Comparison of ENCODE assay signal across 8 mouse cellular contexts in the genomic region with DNA sequence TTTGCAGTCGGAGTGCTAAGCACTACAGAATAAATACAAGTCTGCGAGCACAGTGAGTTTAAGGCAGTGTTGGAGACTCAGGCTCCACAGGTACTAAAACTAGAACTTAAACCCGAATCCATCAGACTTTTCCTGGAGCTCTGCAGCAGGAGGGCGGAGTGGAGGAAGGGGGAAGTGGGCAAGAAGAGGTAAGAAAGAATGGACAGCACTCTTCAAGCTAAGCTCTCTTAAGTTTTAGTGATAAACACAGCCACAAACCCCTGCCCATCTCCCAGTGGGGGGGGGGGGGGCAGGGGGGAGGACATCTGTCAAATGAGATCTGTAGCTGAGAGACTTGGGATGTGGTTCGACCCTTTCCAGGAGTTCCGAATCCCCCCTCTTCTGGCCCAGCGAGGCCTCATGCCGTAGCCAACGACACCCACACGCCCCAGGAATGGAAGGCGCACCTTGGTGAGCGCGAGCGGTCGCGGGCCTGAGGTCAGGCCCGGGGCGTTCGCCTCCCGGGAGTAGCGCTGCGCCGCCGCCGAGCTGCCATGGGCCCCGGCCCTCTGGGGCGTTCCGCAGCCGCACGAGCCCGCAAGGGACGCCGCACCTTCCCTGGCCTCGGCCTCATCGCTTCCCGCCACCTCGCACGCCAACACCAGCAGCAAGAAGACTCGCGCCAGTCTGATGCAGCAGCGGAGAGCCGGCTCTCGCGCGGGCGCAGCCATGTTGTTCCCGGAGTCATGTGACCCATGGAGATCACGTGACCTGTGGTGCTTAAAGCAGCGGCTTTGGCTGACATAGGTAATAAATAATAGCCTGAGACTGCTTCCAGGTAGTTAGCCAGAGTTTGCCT. TPM values are rescaled to one million over a fixed set of nuclear protein-coding genes. Genes with fewer than 3 reads are reported as not detected.
DNase-seq lines count a peak whose midpoint lies in the region; ATAC-seq lines count a peak whose summit lies in the region.

A gene (minus strand): TSS at position 736 of the 838 bp plus-strand sequence.

- H3K9ac ChIP-seq in hindbrain, embryonic 12.5 days = peak within 1 kb of the TSS; percentile 75

- peak within 1 kb of the TSS; percentile 91 for H3K4me2 ChIP-seq in hindbrain, embryonic 12.5 days (replicated peaks)

- ATAC-seq in hindbrain, embryonic 12.5 days (ENCODE audit: low FRiP score) = peak; percentile 93

- DNase-seq in NIH3T3 (ENCODE audit: low read depth) = peak; percentile 97
- DNase-seq in cerebellum, postnatal 10 days = peak; percentile 96 to 98
- DNase-seq in frontal cortex, postnatal 10 days (ENCODE audit: low spot score in 2 of 2) = peak; percentile 78 to 87
- DNase-seq in layer of hippocampus, postnatal 14 days (ENCODE audit: low spot score in 2 of 2) = peak; percentile 80 to 90
- DNase-seq in lung, postnatal 14 days = peak; percentile 94
- DNase-seq in retina, adult 2 months (ENCODE audit: low read depth, low spot score) = peak; percentile 91
- DNase-seq in thymus, postnatal 36 days = peak; percentile 83 to 86

- H3K4me3 ChIP-seq in hindbrain, embryonic 12.5 days = peak within 1 kb of the TSS; percentile 87

- H3K27me3 ChIP-seq in hindbrain, embryonic 12.5 days = no peaks in the 10 kb centered on the region

- H3K9me3 ChIP-seq in hindbrain, embryonic 12.5 days (replicated peaks) = no peaks in the 10 kb centered on the region

- no peak within 1 kb of the TSS for H3K27ac ChIP-seq in hindbrain, embryonic 12.5 days

- WGBS in hindbrain, embryonic 12.5 days = 4% methylated on average over 49 of the region's 49 CpGs

- H3K4me1 ChIP-seq in hindbrain, embryonic 12.5 days = peaks cover 8% of the 10 kb centered on the region

- H3K36me3 ChIP-seq in hindbrain, embryonic 12.5 days = no peaks in the 10 kb centered on the region

RNA-seq across cellular contexts. Expression of the gene that starts here (rescaled TPM):
- polyA plus RNA-seq in hindbrain, embryonic 12.5 days (2016; fragmentation: Nextera tagmentation; extraction: Ambion mirVana) = 16.8 and 16.9 TPM in 2 replicates
- 10 to 100 TPM; 16.6 to 19.8 TPM for total RNA-seq in layer of hippocampus, postnatal 14 days (2021)
